Mouse (Mus musculus) left cerebral cortex, adult 18-20 months (tissue): ENCODE measurements at regions not wholly inside any gene's neighbourhood (a gene's known extent, or its start where the extent isn't known, plus 50 kb on each side); places are given as distances from the start of the nearest gene placed in this dataset.

ENCODE experiments used
- DNase-seq, 2 experiments: peaks; one replicate each; pipeline ENCODE4 v3.0.0; 2021 to 2022; ENCODE audit warnings: low spot score in 2 of 2, mixed read lengths in 1 of 2

DNA sequence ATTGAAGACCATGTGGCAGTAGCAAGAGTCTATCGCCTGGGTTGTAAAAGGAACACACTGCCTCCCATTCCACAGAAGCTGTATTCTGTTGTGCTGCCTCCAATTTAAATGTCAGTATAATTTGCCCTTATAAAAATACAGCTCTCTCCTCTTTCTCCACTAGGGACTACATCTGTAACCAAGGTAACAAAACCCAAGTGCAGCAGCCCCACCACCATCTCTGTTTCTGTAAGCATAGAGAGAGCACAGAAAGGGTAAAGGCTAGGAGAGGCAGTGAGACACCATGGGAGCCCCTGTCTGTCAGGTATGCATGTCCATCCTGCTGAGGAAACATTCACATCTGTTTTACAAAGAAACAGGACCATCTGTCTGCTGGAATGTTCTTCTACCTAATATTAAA is 344.4 kb downstream of the Ccser2 start:
- DNase-seq: no peak

GRCm38 (mm10) chr14:36623036-36623435 is 345.5 kb downstream of the Ccser2 start:
- DNase-seq: no peak

DNA sequence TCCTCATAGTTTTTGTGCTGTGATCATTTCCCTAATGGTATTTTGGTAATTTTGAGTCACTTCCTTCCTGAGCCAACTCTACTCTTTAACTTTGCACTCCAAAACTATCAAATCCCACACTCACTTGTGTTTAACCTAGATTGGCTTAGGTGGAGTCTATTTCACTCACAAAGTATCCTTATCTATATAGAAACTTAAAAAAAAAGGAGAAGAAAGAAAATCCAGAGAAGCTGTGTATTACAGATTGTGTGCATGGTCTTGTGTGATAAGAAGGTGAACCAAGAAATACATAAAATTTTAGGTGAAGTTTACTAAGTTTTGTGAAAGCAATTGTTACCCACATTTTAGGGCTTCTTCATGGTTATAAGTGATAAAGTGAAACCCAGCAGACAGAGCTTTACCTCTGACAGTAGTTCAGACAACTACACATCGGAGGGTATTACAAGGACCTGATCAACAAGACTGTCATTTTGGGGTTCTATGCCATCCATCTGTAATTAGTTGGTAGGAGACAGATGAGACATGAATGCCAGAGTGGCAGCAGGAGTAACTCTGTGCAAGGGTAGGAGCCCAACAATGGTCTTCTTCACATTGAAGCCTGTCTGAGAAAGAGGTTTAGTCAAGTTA is 350.0 kb downstream of the Ccser2 start:
- no peak for DNase-seq

DNA sequence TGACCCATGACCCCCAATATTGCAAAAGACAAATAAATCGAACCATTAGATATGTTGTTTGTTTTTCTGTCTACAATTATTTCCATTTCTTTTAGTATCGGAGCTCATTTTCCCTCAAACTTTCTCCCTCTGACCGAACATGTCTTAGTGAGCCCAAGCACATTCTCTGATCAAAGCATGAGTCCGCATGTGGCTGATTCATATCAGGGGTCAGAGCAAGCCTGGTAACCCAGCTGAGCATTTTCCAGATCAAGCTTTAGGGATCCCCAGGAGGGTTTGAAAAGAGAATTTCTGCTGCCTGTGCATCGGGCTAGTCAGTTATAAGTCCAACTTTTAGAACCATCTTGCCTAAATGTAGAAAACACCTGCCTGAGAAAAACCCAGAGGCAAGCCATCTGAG is 350.6 kb downstream of the Ccser2 start:
- no peak for DNase-seq

- DNase-seq: no peak
Measured at GRCm38 (mm10) chr14:36614926-36615325, 353.7 kb downstream of the Ccser2 start.

DNA sequence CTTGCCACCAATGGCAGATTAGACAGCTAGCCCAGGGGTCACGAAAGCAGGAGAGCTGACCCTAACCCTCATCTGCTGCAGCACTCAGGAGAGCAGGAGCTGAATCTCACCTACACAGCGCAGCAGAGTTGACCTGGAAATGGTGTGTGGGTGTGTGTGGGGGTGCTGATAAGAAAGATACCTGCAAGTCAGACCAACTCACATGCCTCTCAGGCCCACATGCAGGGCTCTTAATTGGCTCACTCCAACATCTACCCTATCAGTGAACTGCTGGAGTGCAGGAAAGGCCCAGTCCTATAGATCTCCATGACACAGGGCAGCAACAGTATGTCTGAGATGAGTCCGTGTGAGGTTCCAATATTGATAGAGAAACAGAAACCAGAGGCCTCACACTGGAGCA is 355.7 kb downstream of the Ccser2 start:
- DNase-seq: no peak

GRCm38 (mm10) chr14:36584065-36584635 is 384.4 kb downstream of the Ccser2 start:
- peak; percentile 21 for DNase-seq

DNA sequence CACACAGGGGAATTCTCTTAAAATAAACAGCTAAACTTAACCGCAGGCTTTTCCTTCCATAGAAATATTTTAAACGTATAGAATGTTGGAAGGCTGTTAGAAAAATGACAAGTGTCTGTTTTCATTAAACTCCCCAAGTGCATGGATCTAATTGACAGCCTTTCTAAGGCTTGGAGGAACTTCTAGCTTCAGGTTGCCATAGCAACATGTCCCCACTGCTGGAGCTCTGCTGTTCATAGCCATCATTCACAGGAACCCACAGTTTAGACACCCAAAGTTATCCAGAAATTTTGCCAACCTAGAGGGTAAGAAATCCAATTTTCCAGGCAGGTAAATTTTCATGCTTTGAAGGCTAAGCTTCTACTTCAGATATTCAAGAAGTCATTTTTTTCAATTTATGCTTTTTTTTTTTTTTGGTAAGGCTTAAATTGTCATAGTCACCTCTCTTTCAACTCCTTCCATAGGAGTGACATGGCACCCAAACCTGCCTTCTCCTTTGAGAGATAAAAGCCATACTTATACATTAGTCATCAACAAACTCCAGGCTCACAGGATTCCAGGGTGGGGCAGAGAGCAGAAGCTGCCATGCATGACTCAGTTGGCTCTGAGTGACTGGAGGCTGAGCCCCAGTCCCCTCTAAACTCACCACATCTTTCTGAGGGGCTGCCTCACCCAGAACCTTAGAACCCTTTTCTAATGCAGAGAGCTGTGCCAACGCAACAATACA is 385.1 kb downstream of the Ccser2 start:
- no peak for DNase-seq

DNA sequence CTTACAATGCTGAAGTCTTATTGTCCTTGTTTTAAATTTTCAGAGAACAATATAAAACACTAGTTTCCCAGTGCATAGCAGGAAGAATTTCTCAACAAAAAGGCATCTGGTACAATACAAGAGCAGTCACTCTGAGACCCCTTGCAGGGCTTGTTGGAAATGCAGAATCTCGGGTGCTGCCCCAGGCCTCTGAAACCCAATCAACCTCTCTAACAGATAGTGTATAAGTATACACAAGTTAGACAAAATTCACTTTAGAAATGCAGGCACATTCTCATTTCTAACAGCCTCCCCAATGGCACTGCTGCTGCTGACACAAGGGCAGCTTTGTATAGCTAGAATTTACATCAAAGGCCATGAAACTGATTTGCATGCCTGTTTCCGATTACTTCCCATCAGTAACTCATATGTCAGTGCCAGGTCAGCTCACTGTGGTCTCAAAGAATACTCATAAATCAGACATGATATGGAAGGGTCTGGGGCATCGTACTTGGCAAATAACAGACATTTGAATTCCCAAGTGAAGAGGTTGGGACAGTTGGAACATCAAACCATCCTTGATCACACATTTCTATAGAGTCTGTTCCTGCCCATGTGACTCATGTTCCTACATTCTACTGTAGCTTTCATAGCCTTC is 405.2 kb downstream of the Ccser2 start:
- DNase-seq: no peak

DNA sequence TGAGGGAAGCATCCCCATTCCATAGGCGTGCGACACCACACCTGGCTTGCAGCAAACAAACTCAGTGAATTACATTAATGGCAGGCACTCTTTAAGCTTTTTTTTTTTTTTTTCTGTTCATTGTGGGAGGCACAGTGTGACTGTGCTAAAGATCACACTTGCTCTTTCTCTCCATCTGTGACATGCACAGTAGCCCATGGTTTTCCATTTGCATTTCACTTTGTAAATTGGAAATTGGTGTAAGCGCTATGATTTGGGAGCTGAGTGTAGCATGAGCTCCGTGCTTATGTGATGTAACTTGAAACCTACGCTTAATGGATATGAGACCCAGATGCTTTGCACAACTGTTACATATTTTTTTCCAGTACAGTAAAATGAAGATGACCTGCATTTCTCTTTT is 431.2 kb downstream of the Ccser2 start:
- DNase-seq: no peak

GRCm38 (mm10) chr14:36527310-36527709 is 432.6 kb downstream of the 4930474N05Rik start:
- DNase-seq: no peak

GRCm38 (mm10) chr14:36525591-36526037 is 430.9 kb downstream of the 4930474N05Rik start:
- DNase-seq: peak; percentile 42 to 63

- no peak for DNase-seq
Measured at GRCm38 (mm10) chr14:36502076-36502994, 407.6 kb downstream of the 4930474N05Rik start.

DNA sequence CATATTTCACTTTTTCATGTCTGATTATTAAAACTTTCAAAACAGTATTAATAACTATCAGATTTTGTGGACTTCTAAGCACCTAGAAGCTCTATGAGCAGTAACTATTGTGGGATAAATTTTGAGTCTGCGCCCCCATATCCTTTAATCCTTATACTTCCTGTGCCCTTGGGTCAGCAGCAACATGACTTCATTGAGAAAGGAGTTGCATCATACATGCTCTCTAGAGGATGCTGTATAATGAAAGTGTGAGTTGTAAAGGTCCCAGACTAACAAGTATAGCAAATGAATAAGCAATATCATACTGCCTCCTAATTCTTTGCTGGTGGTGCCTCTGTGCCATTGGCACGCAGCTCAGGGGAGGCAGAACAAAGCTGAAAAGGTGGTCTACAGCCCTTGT is 404.6 kb downstream of the 4930474N05Rik start:
- no peak for DNase-seq

GRCm38 (mm10) chr14:36485499-36485898 is 390.8 kb downstream of the 4930474N05Rik start:
- DNase-seq: no peak

DNA sequence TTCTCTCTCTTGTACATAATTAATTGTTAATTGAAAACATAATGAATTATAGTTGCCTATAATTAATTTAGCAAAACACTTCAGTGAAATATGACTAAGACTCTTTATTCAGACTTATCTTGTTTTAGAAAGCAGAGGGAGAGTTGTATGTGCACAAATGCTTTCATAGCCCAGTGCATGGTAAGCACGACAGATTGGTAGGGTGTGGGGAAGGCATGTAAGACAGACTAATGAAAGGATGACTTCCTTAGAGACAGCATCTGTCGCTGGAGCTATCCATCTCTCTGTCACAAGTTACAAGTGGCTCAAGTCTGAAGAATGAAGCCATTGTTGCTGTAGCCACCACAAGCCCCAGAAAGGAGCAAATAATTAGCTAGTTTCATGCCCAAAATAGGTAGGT is 376.9 kb downstream of the 4930474N05Rik start:
- DNase-seq: no peak

GRCm38 (mm10) chr14:36470362-36470761 is 375.6 kb downstream of the 4930474N05Rik start:
- DNase-seq: no peak

DNA sequence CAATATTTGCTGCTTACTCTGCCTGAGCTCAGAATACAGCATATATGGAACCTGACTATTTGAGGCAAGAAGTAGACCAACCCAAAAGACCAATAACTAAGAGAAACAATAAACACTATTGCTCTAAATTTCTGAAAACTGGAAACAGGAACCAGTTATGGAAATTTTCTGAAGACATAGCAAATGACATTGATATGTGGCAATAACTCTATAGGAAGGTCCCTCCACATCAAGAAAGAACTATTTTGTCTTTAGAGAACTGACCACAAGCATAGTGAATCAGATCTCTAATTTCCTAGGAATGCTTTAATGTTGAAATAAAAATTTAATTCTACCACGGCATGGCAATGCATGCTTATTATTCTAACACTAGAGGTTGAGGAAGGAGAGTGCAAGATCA is 358.3 kb downstream of the 4930474N05Rik start:
- DNase-seq: no peak

DNA sequence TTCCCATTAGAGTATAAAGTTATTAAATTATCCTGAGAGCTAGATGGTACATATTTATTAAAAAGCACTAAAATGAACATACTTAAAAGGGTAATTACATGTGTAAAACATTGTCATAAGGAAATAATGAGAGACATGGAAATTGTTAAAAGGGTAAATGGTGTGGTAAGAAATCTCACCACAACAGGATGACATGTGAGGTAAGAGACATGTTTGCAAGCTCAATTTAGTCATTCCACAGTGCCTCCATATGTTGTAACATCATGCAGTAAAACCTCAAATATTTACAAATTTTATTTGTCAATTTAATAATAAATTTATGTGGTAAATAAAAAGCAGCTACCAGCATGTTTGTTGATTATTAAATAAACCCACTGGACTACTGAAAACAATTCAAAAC is 355.4 kb downstream of the 4930474N05Rik start:
- no peak for DNase-seq

DNA sequence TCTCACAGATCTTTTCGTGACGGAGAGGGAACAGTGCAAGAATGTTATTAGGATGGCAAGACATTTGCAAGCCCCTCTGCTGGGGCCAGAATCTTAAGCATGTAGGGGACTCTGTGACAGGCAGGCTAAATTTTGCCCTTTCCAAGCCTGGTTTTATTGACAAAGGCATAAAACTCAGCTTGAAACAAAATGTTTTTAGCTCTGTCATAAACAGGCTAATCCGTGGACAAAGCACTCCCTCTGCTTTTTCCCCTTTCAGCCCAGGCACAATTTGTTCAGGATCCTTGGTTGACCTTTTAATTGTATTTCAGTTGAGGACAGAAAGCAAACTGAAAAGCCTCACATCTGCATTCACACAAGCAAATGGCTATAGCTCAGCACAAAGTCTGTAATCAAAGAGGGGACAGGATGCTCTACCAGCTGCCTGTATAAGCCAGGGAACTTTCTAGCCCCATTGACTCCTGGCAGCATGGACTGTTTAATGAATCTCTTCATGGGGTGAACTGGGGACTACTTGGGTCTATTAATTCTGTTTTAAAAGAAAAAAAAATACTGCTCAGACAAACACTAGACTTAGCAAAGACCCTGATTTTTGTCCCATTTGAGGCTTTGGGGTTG is 320.0 kb downstream of the 4930474N05Rik start:
- no peak for DNase-seq

DNA sequence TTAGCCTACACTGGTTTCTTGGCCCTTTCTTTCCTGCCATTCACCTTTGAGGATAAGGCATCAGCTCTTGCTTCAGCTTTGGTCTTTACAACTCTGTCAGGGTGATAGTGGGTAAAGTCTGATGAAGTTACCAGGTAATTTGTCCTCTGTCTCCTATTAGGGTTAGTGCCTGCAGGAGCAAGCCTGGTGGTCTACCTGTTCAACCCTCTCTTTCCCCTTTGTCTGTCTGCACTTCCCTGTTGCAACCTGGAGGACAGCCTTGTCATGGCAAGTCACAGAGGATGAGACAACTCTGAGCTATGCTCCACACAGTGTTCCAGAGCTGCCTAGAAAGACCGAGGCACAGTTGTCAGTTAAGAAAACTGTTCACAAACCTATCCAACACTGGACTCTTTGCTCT is 319.5 kb downstream of the 4930474N05Rik start:
- no peak for DNase-seq
